Mouse (Mus musculus): ENCODE measurements around the gene Tmem108.

Tmem108 gene

GRCm38 (mm10) chr9:103590801-103591200 is 170.8 kb downstream of the Tmem108 start:
- no peak for DNase-seq (ENCODE audit: low read depth, low spot score)

GRCm38 (mm10) chr9:103584865-103585264 is 176.8 kb downstream of the Tmem108 start:
- DNase-seq (ENCODE audit: low read depth, low spot score) = peak; percentile 21

GRCm38 (mm10) chr9:103582249-103582961 is 179.2 kb downstream of the Tmem108 start:
- no peak for DNase-seq (ENCODE audit: low read depth, low spot score)

- DNase-seq (ENCODE audit: low read depth, low spot score) = no peak
Measured at GRCm38 (mm10) chr9:103580621-103581020, 181.0 kb downstream of the Tmem108 start.

GRCm38 (mm10) chr9:103580186-103580585 is 181.5 kb downstream of the Tmem108 start:
- no peak for DNase-seq (ENCODE audit: low read depth, low spot score)

- DNase-seq (ENCODE audit: low read depth, low spot score) = no peak
Measured at GRCm38 (mm10) chr9:103579411-103580026, 182.1 kb downstream of the Tmem108 start.

GRCm38 (mm10) chr9:103577731-103578130 is 183.9 kb downstream of the Tmem108 start:
- DNase-seq (ENCODE audit: low read depth, low spot score) = no peak

- DNase-seq (ENCODE audit: low read depth, low spot score) = no peak
Measured at GRCm38 (mm10) chr9:103577181-103577580, 184.5 kb downstream of the Tmem108 start.

GRCm38 (mm10) chr9:103575901-103576300 is 185.7 kb downstream of the Tmem108 start:
- DNase-seq (ENCODE audit: low read depth, low spot score) = no peak

- DNase-seq (ENCODE audit: low read depth, low spot score) = peak; percentile 83
Measured at GRCm38 (mm10) chr9:103573994-103574750, 187.5 kb downstream of the Tmem108 start.

GRCm38 (mm10) chr9:103570158-103570741 is 191.4 kb downstream of the Tmem108 start:
- no peak for DNase-seq (ENCODE audit: low read depth, low spot score)

GRCm38 (mm10) chr9:103568983-103569382 is 192.7 kb downstream of the Tmem108 start:
- no peak for DNase-seq (ENCODE audit: low read depth, low spot score)

GRCm38 (mm10) chr9:103565186-103565585 is 196.5 kb downstream of the Tmem108 start:
- DNase-seq (ENCODE audit: low read depth, low spot score) = no peak

GRCm38 (mm10) chr9:103563864-103564610 is 197.6 kb downstream of the Tmem108 start:
- peak; percentile 57 for DNase-seq (ENCODE audit: low read depth, low spot score)

GRCm38 (mm10) chr9:103562063-103562462 is 199.6 kb downstream of the Tmem108 start:
- DNase-seq (ENCODE audit: low read depth, low spot score) = no peak

- no peak for DNase-seq (ENCODE audit: low read depth, low spot score)
Measured at GRCm38 (mm10) chr9:103558741-103559140, 202.9 kb downstream of the Tmem108 start.

- DNase-seq (ENCODE audit: low read depth, low spot score) = no peak
Measured at GRCm38 (mm10) chr9:103558240-103558639, 203.4 kb downstream of the Tmem108 start.

GRCm38 (mm10) chr9:103557085-103557484 is 204.6 kb downstream of the Tmem108 start:
- no peak for DNase-seq (ENCODE audit: low read depth, low spot score)

GRCm38 (mm10) chr9:103555334-103555733 is 206.3 kb downstream of the Tmem108 start:
- DNase-seq (ENCODE audit: low read depth, low spot score) = no peak

- no peak for DNase-seq (ENCODE audit: low read depth, low spot score)
Measured at GRCm38 (mm10) chr9:103550661-103551248, 210.9 kb downstream of the Tmem108 start.

GRCm38 (mm10) chr9:103549178-103549577 is 212.5 kb downstream of the Tmem108 start:
- DNase-seq (ENCODE audit: low read depth, low spot score) = no peak
